Mouse (Mus musculus): Measurements from ENCODE around the gene Lcn6.
"Not testable (repeated sequence)": the region's sequence is repeated elsewhere in the genome, so short reads cannot be mapped to it uniquely, and the experiment has no call there.

Gene Lcn6

GRCm38 (mm10) chr2:25676486-25676885, at the start of gene Lcn6:
TSS of gene Lcn6 (plus strand) at chr2:25676786.
- no peak for DNase-seq

DNA sequence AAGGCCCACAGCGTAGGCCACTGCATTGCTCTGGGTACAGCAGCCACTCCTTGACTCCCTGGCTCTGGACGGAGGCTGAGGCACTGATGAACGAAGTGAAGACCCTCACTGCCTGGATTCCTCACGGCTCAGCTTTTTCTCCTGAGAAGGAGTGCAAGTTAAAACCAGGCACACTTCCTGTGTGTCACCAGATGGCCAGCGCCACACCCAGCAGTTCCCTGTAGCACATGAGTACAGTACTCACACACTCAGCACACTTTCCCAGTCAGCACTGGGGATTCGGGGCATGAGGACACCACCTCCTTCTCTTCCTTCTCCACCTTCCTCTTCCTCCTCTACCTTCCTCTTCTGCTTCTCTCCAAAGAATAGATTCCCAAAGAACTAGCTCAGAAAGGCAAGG, 48.8 kb upstream of the Lcn6 start, which contains the start of gene Fcna:
Gene Fcna (minus strand): TSS at position 220 of the 400 bp plus-strand sequence.
- DNase-seq = no peak

- no peak for DNase-seq
These were observed 47.8 kb upstream of the Lcn6 start for GRCm38 (mm10) chr2:25628738-25629137.

DNA sequence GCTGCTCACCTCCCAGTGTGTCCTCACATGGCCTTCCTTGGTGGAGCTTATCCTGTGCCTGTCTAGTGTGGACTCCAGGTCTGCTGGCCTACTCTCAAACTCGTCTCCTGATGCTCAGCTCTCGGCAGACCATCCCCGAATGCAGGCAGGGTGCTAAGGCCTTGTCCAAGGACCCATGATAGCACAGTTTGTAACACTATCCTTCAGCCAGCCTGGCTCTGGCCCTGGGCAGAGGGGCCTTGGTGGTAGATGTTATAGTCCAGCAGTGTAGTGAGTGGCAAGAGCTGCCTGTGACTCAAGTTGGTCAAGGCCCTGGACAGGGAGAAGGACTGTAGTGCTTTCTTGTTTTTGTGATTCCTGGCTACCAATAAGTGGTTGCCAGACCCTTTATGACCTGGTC, 43.0 kb upstream of the Lcn6 start:
- no peak for DNase-seq

DNA sequence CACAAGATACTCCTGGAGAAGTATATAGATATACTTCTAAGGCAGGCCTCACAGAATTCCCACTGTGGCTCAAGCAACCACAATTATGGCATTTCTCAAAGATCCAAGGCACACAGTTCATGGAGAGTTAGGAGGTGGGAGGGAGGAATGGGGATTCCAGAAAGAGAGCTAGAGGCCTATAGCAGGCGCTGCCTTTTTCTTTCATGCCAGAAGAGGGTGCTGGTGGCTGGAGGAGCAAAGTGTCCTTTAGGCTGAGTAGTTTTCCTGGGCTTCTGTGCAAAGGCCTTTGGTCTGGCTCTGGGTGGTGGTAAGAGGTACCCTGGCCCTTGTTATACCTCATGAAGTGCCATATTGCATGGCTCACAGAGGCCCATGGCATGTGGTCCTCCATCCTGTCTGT, 42.5 kb upstream of the Lcn6 start:
- DNase-seq = no peak

GRCm38 (mm10) chr2:25639890-25640289, 36.7 kb upstream of the Lcn6 start:
- peak; percentile 47 to 64 for DNase-seq

GRCm38 (mm10) chr2:25652902-25653301, 23.7 kb upstream of the Lcn6 start, which contains the start of gene Lcn8:
TSS of gene Lcn8 (plus strand) at chr2:25653120.
- DNase-seq = no peak

DNA sequence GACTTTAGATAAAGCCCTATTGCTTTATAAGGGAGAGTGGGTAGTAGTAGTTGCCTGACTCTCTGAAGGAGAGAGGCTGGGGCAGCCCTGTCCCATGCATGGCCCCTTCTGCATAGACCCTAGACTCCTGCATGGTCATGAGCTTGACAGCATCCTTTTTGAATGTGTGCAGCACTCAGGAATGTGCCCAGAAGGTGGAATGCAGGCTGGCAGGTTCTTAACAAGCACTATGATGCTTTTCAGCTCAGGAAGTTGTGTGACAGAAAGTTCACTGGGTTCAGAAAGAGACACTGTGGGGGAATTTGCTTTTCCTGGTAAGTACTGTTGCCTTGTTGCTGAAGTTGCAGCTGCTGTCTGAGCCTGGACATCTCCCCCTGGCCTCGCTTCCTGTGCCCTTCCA, 22.1 kb upstream of the Lcn6 start:
- no peak for DNase-seq

DNA sequence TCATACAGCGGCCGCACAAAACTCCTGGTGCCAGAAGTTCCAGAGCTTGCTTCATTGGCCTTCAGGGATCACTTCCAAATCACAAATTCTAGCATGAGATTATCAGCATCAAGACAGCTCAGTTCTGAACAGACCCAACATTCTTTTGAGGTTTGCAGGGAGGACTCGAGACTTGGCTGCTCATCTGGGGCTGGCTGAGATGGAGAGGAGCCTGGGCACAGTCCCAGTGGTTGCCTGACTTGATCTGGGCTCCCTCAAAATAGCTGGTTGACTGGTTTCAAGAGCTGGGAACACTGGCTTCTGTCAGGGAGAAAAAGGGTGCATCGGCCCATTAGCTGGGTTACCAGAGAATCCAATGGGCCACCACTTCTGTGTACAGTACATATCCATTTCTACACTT, 19.9 kb upstream of the Lcn6 start:
- no peak for DNase-seq

GRCm38 (mm10) chr2:25657246-25657645, 19.3 kb upstream of the Lcn6 start:
- no peak for DNase-seq

GRCm38 (mm10) chr2:25657652-25658051, 18.9 kb upstream of the Lcn6 start, which contains the start of gene Lcn5:
TSS of gene Lcn5 (plus strand) at chr2:25657952.
- no peak for DNase-seq

DNA sequence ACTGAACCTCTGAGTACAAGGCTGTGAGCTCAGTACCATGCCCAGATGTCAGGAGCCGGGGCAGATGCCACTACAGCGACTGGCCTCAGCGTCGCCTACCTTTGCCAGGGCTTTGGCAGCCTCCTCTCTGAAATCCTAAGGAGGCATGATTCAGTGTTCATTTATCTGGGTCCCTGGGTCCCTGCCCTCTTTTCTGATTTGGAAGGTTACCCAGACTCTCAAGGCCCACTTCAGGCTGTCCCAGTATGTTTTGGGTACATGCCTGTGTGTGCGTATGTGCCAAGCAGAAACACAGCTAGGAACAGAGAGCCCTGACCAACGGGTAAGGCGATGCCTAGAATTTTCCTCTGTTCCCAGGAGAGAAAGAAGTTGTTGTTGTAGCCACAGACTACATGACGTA, 16.3 kb upstream of the Lcn6 start:
- no peak for DNase-seq

- DNase-seq = no peak
These were observed 15.2 kb upstream of the Lcn6 start for GRCm38 (mm10) chr2:25661245-25661970.

GRCm38 (mm10) chr2:25663511-25663910, 13.1 kb upstream of the Lcn6 start:
- DNase-seq = peak; percentile 68 to 76

- DNase-seq = no peak
These were observed 12.5 kb upstream of the Lcn6 start for GRCm38 (mm10) chr2:25664125-25664524.

DNA sequence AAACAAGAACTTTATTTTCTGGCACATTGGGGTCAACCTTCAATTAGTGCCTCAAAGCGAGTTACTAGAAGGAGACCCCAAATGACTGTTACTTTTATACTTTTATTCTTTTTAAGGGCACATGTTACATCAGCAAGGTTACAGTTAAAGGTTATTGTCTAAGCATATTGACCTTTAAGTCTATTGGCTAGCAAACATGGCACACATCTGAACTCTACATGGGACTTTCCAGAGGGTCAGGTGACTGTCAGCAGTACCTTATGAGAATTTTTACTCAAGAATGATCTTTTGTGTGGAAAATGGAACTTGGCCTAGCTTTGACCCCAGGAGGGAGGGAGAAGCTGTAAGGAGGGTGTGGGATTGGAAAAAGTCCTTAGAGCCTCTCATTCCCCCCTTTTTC, 10.1 kb upstream of the Lcn6 start:
- no peak for DNase-seq

DNA sequence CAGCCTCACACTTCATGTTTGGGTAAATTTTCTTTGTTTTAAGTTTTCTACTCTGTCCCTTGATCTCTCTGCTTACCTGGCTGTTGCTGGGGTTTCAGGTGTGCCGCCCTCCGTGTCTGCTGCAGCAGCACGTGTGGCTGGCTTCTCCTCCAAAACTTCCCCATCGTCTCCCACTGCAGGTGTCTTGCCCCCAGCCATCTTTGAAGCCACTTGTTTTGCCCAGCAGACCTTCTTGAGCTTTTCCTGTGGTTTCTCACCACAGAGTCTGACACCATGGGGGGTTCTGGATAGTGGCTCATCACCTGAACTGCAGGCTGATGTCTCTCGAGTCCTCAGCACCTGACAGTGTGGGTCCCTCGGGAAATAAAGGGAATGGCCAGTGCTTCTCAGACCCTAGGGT, 3.0 kb downstream of the Lcn6 start:
- peak; percentile 42 to 75 for DNase-seq

DNA sequence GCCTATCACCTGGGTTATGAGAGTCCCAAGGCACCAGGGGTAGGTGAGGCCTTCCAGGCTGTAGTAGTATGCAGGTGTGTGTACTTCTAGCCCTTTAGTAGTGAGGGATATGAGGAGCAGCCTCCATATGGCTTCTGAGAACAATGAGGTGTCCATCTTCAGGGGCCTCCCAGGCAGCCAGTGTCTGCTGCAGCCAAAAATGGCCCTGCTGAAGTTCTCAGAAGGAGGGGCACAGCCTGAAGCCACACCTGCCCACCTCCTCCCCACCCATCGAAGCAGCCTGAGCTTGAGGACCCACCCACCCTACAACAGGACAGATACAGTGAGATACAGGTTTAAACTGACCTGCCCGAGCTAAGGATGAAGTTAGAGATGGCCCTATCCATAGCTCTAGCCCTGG, 5.8 kb downstream of the Lcn6 start, which contains the start of gene Lcn10:
Gene Lcn10 (plus strand): TSS at position 301 of the 400 bp plus-strand sequence.
- no peak for DNase-seq

GRCm38 (mm10) chr2:25686941-25687340, 10.4 kb downstream of the Lcn6 start:
- no peak for DNase-seq

- peak in 1 of 2 experiments; percentile 53 for DNase-seq
These were observed 18.0 kb downstream of the Lcn6 start for GRCm38 (mm10) chr2:25694605-25695004.

DNA sequence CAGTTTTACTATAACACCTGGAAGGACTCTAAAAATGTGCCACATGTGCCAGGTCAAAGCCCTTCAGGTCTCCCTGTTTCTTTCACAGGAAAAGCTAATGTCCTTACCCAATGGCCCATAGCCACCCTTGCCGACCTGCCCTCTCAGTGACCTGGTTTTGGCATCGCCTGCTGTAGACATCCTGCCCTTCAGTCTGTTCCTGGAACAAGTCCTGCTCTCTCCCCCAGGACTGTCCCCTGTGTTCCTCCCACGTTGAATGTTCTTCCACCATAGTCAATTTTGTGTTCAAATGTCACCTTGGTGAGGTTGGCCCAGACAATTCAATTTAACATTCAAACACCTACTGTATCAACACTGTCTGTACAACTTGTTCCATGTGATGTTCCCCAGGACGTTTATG, 20.4 kb downstream of the Lcn6 start:
- DNase-seq = no peak

- DNase-seq = no peak
These were observed 22.1 kb downstream of the Lcn6 start for GRCm38 (mm10) chr2:25698696-25699095.

DNA sequence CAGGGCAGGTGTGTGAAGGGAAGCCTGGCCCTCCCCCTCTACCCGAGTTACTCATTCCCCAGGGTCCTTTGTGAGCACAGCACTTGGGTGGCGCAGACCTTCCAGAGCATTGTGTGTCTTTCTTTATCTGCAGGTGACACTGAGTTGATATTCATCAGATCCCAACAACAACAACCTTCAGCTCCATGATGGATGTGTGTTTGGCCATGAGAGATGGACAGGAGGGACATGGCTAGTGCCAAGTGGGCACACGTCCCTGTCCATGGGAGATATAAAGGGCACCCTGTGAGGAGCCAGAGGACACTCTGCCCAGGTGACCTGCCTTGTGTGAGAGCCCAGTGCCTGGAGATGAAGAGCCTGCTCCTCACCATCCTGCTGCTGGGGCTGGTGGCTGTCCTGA, 23.2 kb downstream of the Lcn6 start, which contains the start of gene Obp2a:
Gene Obp2a (plus strand): TSS at position 301 of the 400 bp plus-strand sequence.
- DNase-seq = not testable (repeated sequence)

DNA sequence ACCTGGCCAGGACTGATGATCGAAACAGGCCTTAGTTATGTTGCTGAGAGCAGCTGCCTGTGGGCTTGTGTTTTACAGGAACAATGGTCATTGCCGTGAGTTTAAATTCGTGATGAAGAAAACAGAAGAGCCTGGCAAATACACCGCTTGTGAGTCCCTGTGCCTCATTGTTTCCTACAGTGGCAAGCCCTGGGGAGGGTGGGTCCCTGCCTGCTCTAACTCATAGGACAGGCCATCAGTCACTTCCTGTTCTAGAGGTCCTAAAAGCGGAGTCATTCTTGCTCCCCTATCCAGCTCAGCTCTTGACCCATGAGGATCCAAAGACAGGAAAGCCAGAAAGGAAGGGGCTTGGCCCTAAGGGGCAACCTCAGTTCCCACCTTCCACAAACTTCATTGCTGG, 24.4 kb downstream of the Lcn6 start:
- DNase-seq = no peak

DNA sequence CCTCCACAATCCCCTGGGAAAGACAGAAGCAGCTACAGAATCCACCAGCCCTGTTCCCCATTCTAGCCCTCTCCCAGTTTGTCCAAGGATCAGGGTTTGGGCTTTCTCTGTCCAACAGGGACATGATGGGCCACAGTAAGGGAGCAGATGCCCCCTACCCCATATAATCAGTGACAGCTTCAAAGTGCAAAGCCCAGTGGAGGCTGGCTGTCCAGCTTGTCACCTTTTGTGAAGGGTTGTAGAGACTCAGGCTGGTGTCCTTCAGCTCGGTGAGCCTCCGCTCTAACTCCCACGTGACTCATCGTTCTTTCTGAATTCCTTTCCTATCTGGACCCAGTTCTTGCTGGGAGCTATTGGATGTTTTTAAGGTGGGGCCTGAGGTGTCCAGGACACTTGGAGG, 27.1 kb downstream of the Lcn6 start:
- DNase-seq = no peak
